Mouse (Mus musculus): ENCODE data around the gene Pdk4. TPM values are rescaled to one million over a fixed set of nuclear protein-coding genes. Genes with fewer than 3 reads are reported as not detected.

The Pdk4 gene
- polyA plus RNA-seq, 1 experiment from 2014 or later: 0.86 TPM

GRCm38 (mm10) chr6:5443104-5443863 lies 52.8 kb downstream of the Pdk4 start:
- Histone ChIP-seq H3K4me2 (peak overlapping the region; percentile 15), H3K27ac (replicated peaks) (no peak overlapping the region), H3K4me3 (replicated peaks) (no peak overlapping the region), H3K4me1 (peaks cover 4% of the 10 kb centered on the region; the same call in 1 of the 2 replicates), H3K27me3 (replicated peaks) (no peaks in the 10 kb centered on the region), H3K9me3 (replicated peaks) (no peaks in the 10 kb centered on the region), H3K36me3 (no peaks in the 10 kb centered on the region), H3K9ac (replicated peaks) (no peak overlapping the region)
- peak; percentile 57; the same call in 1 of the 2 replicates for ATAC-seq (ENCODE audit: low FRiP score)
- 40% methylated on average over 13 of the region's 13 CpGs for WGBS

DNA sequence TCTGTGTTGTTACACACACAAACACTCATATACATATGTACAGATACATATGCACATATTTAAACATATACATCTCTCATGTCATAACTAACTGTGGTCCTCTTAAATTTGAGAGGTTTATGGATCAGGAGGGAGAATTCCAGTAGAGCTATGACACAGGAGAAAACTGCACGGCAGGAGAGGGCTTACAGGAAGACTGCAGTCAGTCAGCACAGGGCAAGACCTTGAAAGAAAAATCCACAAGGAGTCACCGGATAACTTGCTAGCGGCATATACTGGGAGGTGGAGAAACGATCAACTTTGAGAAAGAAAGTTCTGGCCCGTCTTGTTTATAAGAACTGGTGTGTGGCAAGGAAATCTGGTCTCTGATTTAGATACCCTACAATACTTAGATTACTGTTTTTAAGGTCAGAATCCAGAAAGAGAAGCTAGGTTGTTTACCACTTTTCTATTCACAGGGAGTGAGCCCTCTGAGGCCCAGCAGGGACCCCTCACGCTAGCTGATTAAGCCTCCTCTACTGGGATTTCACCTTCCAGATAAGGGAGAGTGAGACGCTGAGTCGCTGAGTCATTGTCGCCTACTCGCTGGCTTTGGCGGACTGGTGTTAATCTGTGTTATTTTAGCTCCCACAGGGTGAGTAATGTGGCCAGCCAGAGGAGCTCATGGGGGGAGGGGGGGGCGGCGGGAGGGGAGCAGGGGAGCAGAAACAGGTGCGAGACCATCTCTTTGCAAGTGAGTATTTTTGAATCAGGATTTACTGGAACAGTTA lies 53.6 kb downstream of the Pdk4 start:
- H3K9me3 ChIP-seq (replicated peaks): no peaks in the 10 kb centered on the region
- H3K4me3 ChIP-seq (replicated peaks): no peak overlapping the region
- H3K36me3 ChIP-seq: no peaks in the 10 kb centered on the region
- no peak overlapping the region for H3K27ac ChIP-seq (replicated peaks)
- peaks cover 4% of the 10 kb centered on the region; the same call in 1 of the 2 replicates for H3K4me1 ChIP-seq
- WGBS: 21% methylated on average over 14 of the region's 14 CpGs
- H3K9ac ChIP-seq (replicated peaks): no peak overlapping the region
- peak overlapping the region; percentile 15 for H3K4me2 ChIP-seq
- ATAC-seq (ENCODE audit: low FRiP score): no peak
- H3K27me3 ChIP-seq (replicated peaks): no peaks in the 10 kb centered on the region

- WGBS: 88% methylated on average over 6 of the region's 6 CpGs
- H3K27ac ChIP-seq (replicated peaks): no peak overlapping the region
- no peaks in the 10 kb centered on the region for H3K9me3 ChIP-seq (replicated peaks)
- H3K36me3 ChIP-seq: no peaks in the 10 kb centered on the region
- no peaks in the 10 kb centered on the region for H3K27me3 ChIP-seq (replicated peaks)
- peaks cover 4% of the 10 kb centered on the region; the same call in 1 of the 2 replicates for H3K4me1 ChIP-seq
- H3K4me3 ChIP-seq (replicated peaks): no peak overlapping the region
- H3K9ac ChIP-seq (replicated peaks): no peak overlapping the region
- H3K4me2 ChIP-seq: no peak overlapping the region
- ATAC-seq (ENCODE audit: low FRiP score): no peak
Measured at GRCm38 (mm10) chr6:5441221-5441620, 54.9 kb downstream of the Pdk4 start.

- ATAC-seq (ENCODE audit: low FRiP score): no peak
- no peak overlapping the region for H3K9ac ChIP-seq (replicated peaks)
- 27% methylated on average over 4 of the region's 4 CpGs for WGBS
- no peaks in the 10 kb centered on the region for H3K27me3 ChIP-seq (replicated peaks)
- H3K4me1 ChIP-seq: peaks cover 3% of the 10 kb centered on the region; the same call in 1 of the 2 replicates
- no peak overlapping the region for H3K4me2 ChIP-seq
- no peaks in the 10 kb centered on the region for H3K9me3 ChIP-seq (replicated peaks)
- no peak overlapping the region for H3K4me3 ChIP-seq (replicated peaks)
- H3K27ac ChIP-seq (replicated peaks): no peak overlapping the region
- H3K36me3 ChIP-seq: no peaks in the 10 kb centered on the region
Measured at GRCm38 (mm10) chr6:5437757-5438156, 58.4 kb downstream of the Pdk4 start.

DNA sequence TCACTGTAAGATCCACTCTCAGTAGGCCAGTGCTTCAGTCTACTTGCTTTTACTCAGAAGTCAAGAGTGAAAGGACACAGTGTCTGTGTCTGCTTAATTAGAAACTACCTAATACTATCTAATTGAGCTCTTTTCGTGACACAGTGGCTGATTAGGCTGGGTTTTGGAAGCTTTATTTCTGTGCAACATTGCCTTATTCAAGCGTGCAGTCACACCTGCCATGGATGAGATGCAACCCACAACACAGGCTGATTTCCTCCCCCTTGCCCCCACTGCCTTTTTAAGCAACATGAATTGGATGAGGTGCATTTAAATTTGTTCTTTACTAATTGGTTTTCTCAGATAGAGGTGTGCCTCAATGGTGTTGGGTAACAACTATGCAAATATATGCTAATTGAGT lies 62.2 kb downstream of the Pdk4 start:
- H3K9ac ChIP-seq (replicated peaks): no peak overlapping the region
- no peaks in the 10 kb centered on the region for H3K27me3 ChIP-seq (replicated peaks)
- peak; percentile 50 for ATAC-seq (ENCODE audit: low FRiP score)
- WGBS: 76% methylated on average over 2 of the region's 2 CpGs
- no peak overlapping the region for H3K4me3 ChIP-seq (replicated peaks)
- H3K27ac ChIP-seq (replicated peaks): no peak overlapping the region
- no peaks in the 10 kb centered on the region for H3K9me3 ChIP-seq (replicated peaks)
- H3K4me1 ChIP-seq: no peaks in the 10 kb centered on the region
- H3K4me2 ChIP-seq: no peak overlapping the region
- no peaks in the 10 kb centered on the region for H3K36me3 ChIP-seq

Other genes with a start within 250 kb of the Pdk4 start
- 3.4 and 5.7 TPM in 2 replicates for gene Pon3, start 240.0 kb downstream of the Pdk4 start, polyA plus RNA-seq (2015; fragmentation: Nextera tagmentation; extraction: Ambion mirVana)
- gene Pon2, start 197.9 kb downstream of the Pdk4 start, polyA plus RNA-seq (2015; fragmentation: Nextera tagmentation; extraction: Ambion mirVana): 32.3 and 39.8 TPM in 2 replicates
- gene Asb4, start 112.9 kb downstream of the Pdk4 start, polyA plus RNA-seq (2015; fragmentation: Nextera tagmentation; extraction: Ambion mirVana): 11.4 and 11.5 TPM in 2 replicates
- 42.9 and 46.2 TPM in 2 replicates for gene Dync1i1, start 229.3 kb upstream of the Pdk4 start, polyA plus RNA-seq (2015; fragmentation: Nextera tagmentation; extraction: Ambion mirVana)

All from neural tube, embryonic 15.5 days (tissue).